Mouse (Mus musculus): ENCODE data around the gene Cyp2f2. TPM values are rescaled to one million over a fixed set of nuclear protein-coding genes. Genes with fewer than 3 reads are reported as not detected.

The Cyp2f2 gene
- polyA plus RNA-seq (2012; rRNA removed), result 1.3 and 1.7 TPM in 2 replicates

DNA sequence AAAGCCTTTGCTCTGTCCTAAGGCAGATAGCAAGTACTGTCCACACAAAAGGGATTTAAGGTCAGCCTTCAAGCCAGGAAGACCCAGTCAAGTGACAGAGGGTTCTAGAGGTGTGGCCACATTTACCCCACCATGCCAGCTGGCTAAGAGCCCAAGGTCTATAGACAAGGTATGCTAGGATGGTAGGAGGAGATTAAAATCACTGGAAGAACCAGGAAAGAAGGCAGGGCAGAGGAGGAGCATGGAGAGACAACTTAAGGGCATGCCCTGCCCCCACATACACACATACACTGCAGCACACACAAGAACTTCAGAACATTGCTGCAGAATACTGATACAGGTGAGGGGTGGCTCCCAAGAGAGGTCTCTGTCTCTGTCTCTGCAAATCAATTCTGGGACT lies at the start of gene Cyp2f2:
TSS of gene Cyp2f2 (plus strand) at position 234 of the 400 bp plus-strand sequence.
- no peak within 1 kb of the TSS for H3K4me3 ChIP-seq (ENCODE audit: insufficient read depth, low read length)
- H3K4me1 ChIP-seq (ENCODE audit: control insufficient read depth, insufficient read depth, low read length), result no peaks in the 10 kb centered on the region
- TF ChIP-seq POLR2A (IDR thresholded peaks at IDR 0.05; ENCODE audit: extremely low read depth, insufficient read depth, low read length) (no peak), CTCF (IDR thresholded peaks at IDR 0.05; ENCODE audit: extremely low read depth, insufficient read depth, low read length) (no peak)
- no peak within 1 kb of the TSS for H3K27ac ChIP-seq (ENCODE audit: insufficient read depth, low read length)

DNA sequence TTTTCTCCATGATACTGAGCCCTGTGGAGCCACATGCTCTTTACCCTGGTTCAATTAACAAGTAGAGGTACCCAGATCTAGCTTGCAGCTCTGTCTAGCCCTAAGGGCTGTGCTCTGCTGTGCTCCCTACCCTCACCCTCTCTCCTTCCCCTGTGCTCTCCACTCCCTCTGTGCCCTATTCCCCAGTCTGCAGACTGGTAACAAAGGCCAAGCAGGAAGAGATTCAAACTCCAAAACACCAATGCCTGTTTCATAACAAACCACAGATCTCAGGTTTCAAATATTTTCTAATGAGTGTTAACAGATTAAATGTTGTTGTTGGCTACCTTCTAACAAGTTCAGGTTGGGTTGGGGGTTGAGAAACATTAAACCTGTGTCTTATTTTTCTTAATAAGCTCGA lies 41.1 kb upstream of the Cyp2f2 start:
- TF ChIP-seq CTCF (IDR thresholded peaks at IDR 0.05; ENCODE audit: extremely low read depth, insufficient read depth, low read length) (no peak), POLR2A (IDR thresholded peaks at IDR 0.05; ENCODE audit: extremely low read depth, insufficient read depth, low read length) (no peak)
- no peaks in the 10 kb centered on the region for H3K4me1 ChIP-seq (ENCODE audit: control insufficient read depth, insufficient read depth, low read length)
- no peak overlapping the region for H3K4me3 ChIP-seq (ENCODE audit: insufficient read depth, low read length)
- H3K27ac ChIP-seq (ENCODE audit: insufficient read depth, low read length), result no peak overlapping the region

DNA sequence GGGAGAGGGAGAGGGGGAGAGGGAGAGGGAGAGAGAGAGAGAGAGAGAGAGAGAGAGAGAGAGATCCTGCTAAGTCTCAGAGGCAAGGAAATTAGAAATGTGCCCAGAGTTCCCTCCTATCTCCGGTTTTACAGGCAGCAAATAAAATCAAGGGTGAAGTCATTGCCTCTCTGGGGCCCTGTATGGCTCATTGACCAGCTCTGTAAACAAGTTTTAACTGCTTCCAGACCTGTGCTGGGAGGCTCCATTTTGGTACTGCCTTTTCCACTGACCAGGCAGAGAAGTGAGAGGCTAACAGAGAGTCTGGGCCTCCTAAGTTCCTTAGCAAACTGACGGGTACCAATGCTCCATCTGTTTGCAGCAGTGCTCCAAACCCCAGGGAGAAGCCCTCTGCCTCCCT lies 38.1 kb upstream of the Cyp2f2 start:
- TF ChIP-seq CTCF (IDR thresholded peaks at IDR 0.05; ENCODE audit: extremely low read depth, insufficient read depth, low read length) (no peak), POLR2A (IDR thresholded peaks at IDR 0.05; ENCODE audit: extremely low read depth, insufficient read depth, low read length) (no peak)
- H3K27ac ChIP-seq (ENCODE audit: insufficient read depth, low read length), result no peak overlapping the region
- H3K4me1 ChIP-seq (ENCODE audit: control insufficient read depth, insufficient read depth, low read length), result no peaks in the 10 kb centered on the region
- H3K4me3 ChIP-seq (ENCODE audit: insufficient read depth, low read length), result no peak overlapping the region

DNA sequence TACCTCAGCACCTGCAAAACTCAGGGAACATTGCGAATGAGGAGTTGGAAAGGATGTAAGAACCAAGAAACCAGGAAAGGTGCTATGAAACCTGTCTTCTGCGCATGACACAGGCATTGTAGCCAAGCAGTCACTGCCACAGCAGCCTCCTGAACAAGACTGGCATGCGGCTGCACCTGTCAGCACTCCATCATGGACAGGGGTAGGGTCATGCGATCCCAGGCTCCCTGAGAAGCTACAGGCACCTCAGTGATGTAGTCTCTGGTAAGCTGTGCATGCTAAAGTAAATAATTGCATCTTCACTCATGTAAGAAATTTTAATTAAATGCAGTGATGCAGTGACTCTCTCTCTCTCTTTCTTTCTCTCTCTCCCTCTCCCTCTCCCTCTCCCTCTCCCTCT lies 28.7 kb upstream of the Cyp2f2 start:
- no peak overlapping the region for H3K4me3 ChIP-seq (ENCODE audit: insufficient read depth, low read length)
- no peaks in the 10 kb centered on the region for H3K4me1 ChIP-seq (ENCODE audit: control insufficient read depth, insufficient read depth, low read length)
- TF ChIP-seq POLR2A (IDR thresholded peaks at IDR 0.05; ENCODE audit: extremely low read depth, insufficient read depth, low read length) (no peak), CTCF (IDR thresholded peaks at IDR 0.05; ENCODE audit: extremely low read depth, insufficient read depth, low read length) (no peak)
- H3K27ac ChIP-seq (ENCODE audit: insufficient read depth, low read length), result no peak overlapping the region

DNA sequence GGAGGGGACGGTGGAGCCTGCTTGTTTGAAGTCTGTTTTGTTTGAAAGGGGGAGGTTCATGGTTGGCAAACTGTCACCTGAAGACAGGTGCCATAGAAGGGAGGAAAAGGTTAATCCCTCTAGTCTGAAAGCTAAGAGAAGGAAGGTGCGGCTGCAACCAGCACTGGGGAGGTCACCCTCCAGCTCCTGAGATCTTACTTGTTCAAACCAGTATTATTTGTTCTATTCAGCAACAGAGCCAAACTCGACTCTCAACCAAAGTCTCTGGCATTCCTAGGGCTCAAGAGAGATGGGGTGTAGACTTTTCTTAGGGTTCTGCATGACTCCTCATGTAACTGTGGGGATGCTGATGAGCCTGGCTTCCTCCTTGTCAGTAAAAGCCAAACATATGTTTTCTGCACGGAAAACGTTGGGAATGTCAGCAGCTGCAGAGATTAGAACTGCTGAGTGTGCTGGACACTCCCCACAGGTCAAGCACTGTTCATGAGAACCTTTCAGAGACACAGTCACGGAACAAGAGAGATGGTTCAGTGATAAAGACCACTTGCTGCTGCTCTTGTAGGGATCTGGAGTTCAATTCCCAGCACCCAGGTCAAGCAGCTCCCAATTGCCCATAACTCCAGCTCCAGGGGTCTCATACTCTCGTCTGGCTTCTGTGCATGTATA lies 27.5 kb upstream of the Cyp2f2 start:
- Histone ChIP-seq H3K27ac (ENCODE audit: insufficient read depth, low read length) (no peak overlapping the region), H3K4me3 (ENCODE audit: insufficient read depth, low read length) (no peak overlapping the region), H3K4me1 (ENCODE audit: control insufficient read depth, insufficient read depth, low read length) (no peaks in the 10 kb centered on the region)
- TF ChIP-seq POLR2A (IDR thresholded peaks at IDR 0.05; ENCODE audit: extremely low read depth, insufficient read depth, low read length) (no peak), CTCF (IDR thresholded peaks at IDR 0.05; ENCODE audit: extremely low read depth, insufficient read depth, low read length) (no peak)

GRCm38 (mm10) chr7:27092882-27093281 lies 26.8 kb upstream of the Cyp2f2 start:
- TF ChIP-seq CTCF (IDR thresholded peaks at IDR 0.05; ENCODE audit: extremely low read depth, insufficient read depth, low read length) (no peak), POLR2A (IDR thresholded peaks at IDR 0.05; ENCODE audit: extremely low read depth, insufficient read depth, low read length) (no peak)
- Histone ChIP-seq H3K27ac (ENCODE audit: insufficient read depth, low read length) (no peak overlapping the region), H3K4me1 (ENCODE audit: control insufficient read depth, insufficient read depth, low read length) (no peaks in the 10 kb centered on the region), H3K4me3 (ENCODE audit: insufficient read depth, low read length) (no peak overlapping the region)

DNA sequence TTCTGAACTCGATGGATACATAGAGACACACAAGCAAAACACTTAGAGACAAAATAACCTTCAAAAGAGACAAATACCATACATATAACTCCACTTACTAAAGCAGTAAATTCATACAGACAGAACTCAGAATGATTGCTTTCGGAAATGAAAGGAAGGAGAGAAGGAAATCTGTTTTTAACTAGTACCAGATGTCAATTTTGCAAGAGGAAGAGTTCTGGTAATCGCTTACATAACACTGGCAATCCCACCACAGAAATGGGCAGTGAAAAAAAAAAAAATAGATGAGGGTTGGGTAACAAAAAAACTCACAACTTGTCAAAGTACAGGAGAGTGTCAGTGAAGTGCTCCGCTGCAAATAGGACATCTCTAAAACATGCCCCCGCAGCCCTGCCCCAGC lies 14.8 kb upstream of the Cyp2f2 start:
- H3K27ac ChIP-seq (ENCODE audit: insufficient read depth, low read length), result no peak overlapping the region
- no peak overlapping the region for H3K4me3 ChIP-seq (ENCODE audit: insufficient read depth, low read length)
- no peaks in the 10 kb centered on the region for H3K4me1 ChIP-seq (ENCODE audit: control insufficient read depth, insufficient read depth, low read length)
- TF ChIP-seq POLR2A (IDR thresholded peaks at IDR 0.05; ENCODE audit: extremely low read depth, insufficient read depth, low read length), result no peak
- no peak for TF ChIP-seq CTCF (IDR thresholded peaks at IDR 0.05; ENCODE audit: extremely low read depth, insufficient read depth, low read length)

DNA sequence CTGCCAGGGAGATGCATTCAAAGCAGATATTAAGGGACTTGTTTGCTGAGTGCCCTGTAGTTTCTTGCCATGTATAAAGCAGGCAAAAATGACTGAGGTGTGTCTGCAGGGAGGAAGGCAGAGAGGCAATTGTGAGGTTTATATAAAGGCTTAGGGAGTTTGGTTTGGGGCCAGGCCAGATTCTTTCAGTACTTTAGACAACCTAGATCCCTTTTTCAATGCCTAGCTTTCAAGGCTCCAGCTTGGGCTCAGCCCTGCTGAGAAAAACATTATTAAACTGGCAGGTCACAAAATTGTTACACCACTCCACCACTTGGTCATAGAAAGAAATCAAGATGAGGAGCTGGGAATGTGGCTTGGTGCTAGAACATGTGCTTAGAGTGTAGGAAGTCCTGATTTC lies 9.4 kb upstream of the Cyp2f2 start:
- Histone ChIP-seq H3K4me3 (ENCODE audit: insufficient read depth, low read length) (no peak overlapping the region), H3K27ac (ENCODE audit: insufficient read depth, low read length) (no peak overlapping the region), H3K4me1 (ENCODE audit: control insufficient read depth, insufficient read depth, low read length) (no peaks in the 10 kb centered on the region)
- TF ChIP-seq CTCF (IDR thresholded peaks at IDR 0.05; ENCODE audit: extremely low read depth, insufficient read depth, low read length), result no peak

- Histone ChIP-seq H3K27ac (ENCODE audit: insufficient read depth, low read length) (no peak overlapping the region), H3K4me1 (ENCODE audit: control insufficient read depth, insufficient read depth, low read length) (no peaks in the 10 kb centered on the region), H3K4me3 (ENCODE audit: insufficient read depth, low read length) (no peak overlapping the region)
- TF ChIP-seq CTCF (IDR thresholded peaks at IDR 0.05; ENCODE audit: extremely low read depth, insufficient read depth, low read length), result no peak
- no peak for TF ChIP-seq POLR2A (IDR thresholded peaks at IDR 0.05; ENCODE audit: extremely low read depth, insufficient read depth, low read length)
Measured at GRCm38 (mm10) chr7:27111038-27111437, 8.7 kb upstream of the Cyp2f2 start.

GRCm38 (mm10) chr7:27111987-27112386 lies 7.7 kb upstream of the Cyp2f2 start:
- Histone ChIP-seq H3K4me1 (ENCODE audit: control insufficient read depth, insufficient read depth, low read length) (no peaks in the 10 kb centered on the region), H3K27ac (ENCODE audit: insufficient read depth, low read length) (no peak overlapping the region), H3K4me3 (ENCODE audit: insufficient read depth, low read length) (no peak overlapping the region)
- TF ChIP-seq POLR2A (IDR thresholded peaks at IDR 0.05; ENCODE audit: extremely low read depth, insufficient read depth, low read length) (no peak), CTCF (IDR thresholded peaks at IDR 0.05; ENCODE audit: extremely low read depth, insufficient read depth, low read length) (no peak)
